Mouse (Mus musculus) brain, embryonic 14.5 days (tissue): ENCODE data around the gene Mbtd1.

Source experiments
- CTCF ChIP-seq: fragments of 200-500 bp; IDR thresholded peaks from 2 replicates; pipeline ENCODE4 v1.5.1; 2012; ENCODE audit warnings: inconsistent platforms, mild to moderate bottlenecking, moderate library complexity, borderline replicate concordance; ENCODE audit not compliant: insufficient read depth, insufficient read length; ENCODE audit errors: extremely low read depth
- POLR2A ChIP-seq: fragments of 200-500 bp; IDR thresholded peaks from 2 replicates; pipeline ENCODE4 v1.6.1; 2012; ENCODE audit warnings: mild to moderate bottlenecking, inconsistent platforms, borderline replicate concordance; ENCODE audit not compliant: poor library complexity, insufficient read depth, insufficient read length, severe bottlenecking; ENCODE audit errors: extremely low read depth

GRCm38 (mm10) chr11:93968005-93968847 lies 82.6 kb downstream of the Mbtd1 start, which contains the start of the genes Gm20390 and Nme1:
- TF ChIP-seq POLR2A (no peak; the same call in 1 of the 2 replicates), CTCF (peak; percentile 91)
